In genomic region chr9:106457163-106457559, GRCm38 (mm10) we compare ENCODE assay signal across 8 mouse cellular contexts. TPM values are rescaled to one million over a fixed set of nuclear protein-coding genes. Genes with fewer than 3 reads are reported as not detected.
A peak's percentile ranks its signal among the peaks of the same experiment; 100 is the strongest.
DNase-seq lines count a peak whose midpoint lies in the region; ATAC-seq and TF ChIP-seq lines count a peak whose summit lies in the region.

No protein-coding gene starts in this region.

- no peak for ATAC-seq in hindbrain, postnatal 0 days
- ATAC-seq in neural tube, embryonic 14.5 days (ENCODE audit: low read depth): no peak

- H3K9ac ChIP-seq in hindbrain, postnatal 0 days (replicated peaks; ENCODE audit: low read length): peak overlapping the region; percentile 42
- peak overlapping the region; percentile 92 for H3K9ac ChIP-seq in neural tube, embryonic 14.5 days (replicated peaks; ENCODE audit: low read depth, low read length)

- H3K9me3 ChIP-seq in hindbrain, postnatal 0 days (ENCODE audit: low read length): no peaks in the 10 kb centered on the region
- no peaks in the 10 kb centered on the region for H3K9me3 ChIP-seq in neural tube, embryonic 14.5 days (ENCODE audit: control insufficient read depth, low read length)

- H3K36me3 ChIP-seq in hindbrain, postnatal 0 days (ENCODE audit: insufficient read depth, low read length): peaks cover 10% of the 10 kb centered on the region
- H3K36me3 ChIP-seq in neural tube, embryonic 14.5 days (ENCODE audit: control insufficient read depth, insufficient read depth, low read length): peaks cover 21% of the 10 kb centered on the region

- TF ChIP-seq CTCF in cerebellum, adult 2 months (IDR thresholded peaks at IDR 0.05; ENCODE audit: borderline replicate concordance, insufficient read depth, low read depth, low read length): no peak
- no peak for TF ChIP-seq CTCF in layer of hippocampus, adult 2 months (conservative IDR thresholded peaks at IDR 0.05)
- TF ChIP-seq CTCF in hindbrain, postnatal 0 days (IDR thresholded peaks at IDR 0.05; ENCODE audit: low read depth): no peak

- H3K27ac ChIP-seq in cerebellum, adult 2 months (ENCODE audit: insufficient read depth, low read length): 0 out of 2 replicates have a peak overlapping the region, but pooled peaks have one; percentile 29
- peak overlapping the region; percentile 93; the same call in 1 of the 2 replicates for H3K27ac ChIP-seq in layer of hippocampus, adult 2 months
- peak overlapping the region; percentile 65 for H3K27ac ChIP-seq in hindbrain, postnatal 0 days
- H3K27ac ChIP-seq in neural tube, embryonic 14.5 days (ENCODE audit: low read depth, low read length): peak overlapping the region; percentile 34

- no peaks in the 10 kb centered on the region for H3K27me3 ChIP-seq in cerebellum, adult 2 months (ENCODE audit: control insufficient read depth, insufficient read depth, low read length)
- no peaks in the 10 kb centered on the region for H3K27me3 ChIP-seq in hindbrain, postnatal 0 days (ENCODE audit: insufficient read depth, low read length)
- H3K27me3 ChIP-seq in neural tube, embryonic 14.5 days (ENCODE audit: control insufficient read depth, insufficient read depth, low read length): no peaks in the 10 kb centered on the region

- peak overlapping the region; percentile 92 for H3K4me2 ChIP-seq in hindbrain, postnatal 0 days (ENCODE audit: low read depth, low read length)
- H3K4me2 ChIP-seq in neural tube, embryonic 14.5 days (ENCODE audit: low read depth, low read length): peak overlapping the region; percentile 91

- TF ChIP-seq POLR2A in cerebellum, adult 2 months (IDR thresholded peaks at IDR 0.05; ENCODE audit: borderline replicate concordance, insufficient read depth, low read length): no peak

- WGBS in cerebellum, adult 2 months: 22% methylated on average over 9 of the region's 9 CpGs
- WGBS in hindbrain, postnatal 0 days: 34% methylated on average over 9 of the region's 9 CpGs
- 29% methylated on average over 9 of the region's 9 CpGs for WGBS in neural tube, embryonic 14.5 days

- no peak overlapping the region for H3K4me3 ChIP-seq in cerebellum, adult 2 months (replicated peaks; ENCODE audit: insufficient read depth, low read depth, low read length)
- H3K4me3 ChIP-seq in layer of hippocampus, adult 2 months: no peak overlapping the region
- H3K4me3 ChIP-seq in hindbrain, postnatal 0 days (ENCODE audit: low read length): no peak overlapping the region
- peak overlapping the region; percentile 23 for H3K4me3 ChIP-seq in neural tube, embryonic 14.5 days (ENCODE audit: low read depth, low read length)

- no peak for DNase-seq in cerebellum, adult 2 months
- no peak for DNase-seq in cerebellum, adult 11 months
- no peak for DNase-seq in layer of hippocampus, adult 2 months (ENCODE audit: low spot score in 2 of 2)
- no peak for DNase-seq in layer of hippocampus, adult 11-12 months (ENCODE audit: low spot score)
- DNase-seq in hindbrain, postnatal 0 days (ENCODE audit: low spot score): peak; percentile 42
- DNase-seq in spleen, postnatal 36 days (ENCODE audit: low spot score in 2 of 2): no peak
- DNase-seq in frontal cortex, postnatal 36 days (ENCODE audit: low spot score in 2 of 2): no peak

- H3K4me1 ChIP-seq in cerebellum, adult 2 months (ENCODE audit: control insufficient read depth, insufficient read depth, low read length): peaks cover 41% of the 10 kb centered on the region
- H3K4me1 ChIP-seq in hindbrain, postnatal 0 days (ENCODE audit: insufficient read depth, low read length): peaks cover 35% of the 10 kb centered on the region
- H3K4me1 ChIP-seq in neural tube, embryonic 14.5 days (ENCODE audit: control insufficient read depth, insufficient read depth, low read length): peaks cover 45% of the 10 kb centered on the region

RNA-seq across cellular contexts. Expression of gene Pcbp4, which starts 4.1 kb away (rescaled TPM):
- 515 and 572 TPM in 2 replicates for polyA plus RNA-seq in cerebellum, adult 2 months (2012; rRNA removed)
- 100 to 1,000 TPM; 187 to 205 TPM for total RNA-seq in layer of hippocampus, adult 2 months (2021)
- 623 and 719 TPM in 2 replicates for total RNA-seq in hindbrain, postnatal 0 days (2014; rRNA removed)
- polyA plus RNA-seq in hindbrain, postnatal 0 days (2015; fragmentation: Nextera tagmentation; extraction: Ambion mirVana): 214 and 228 TPM in 2 replicates
- polyA plus RNA-seq in neural tube, embryonic 14.5 days (2014; fragmentation: Nextera tagmentation; extraction: Ambion mirVana): 166 and 182 TPM in 2 replicates

RNA-seq across cellular contexts. Expression of gene Gpr62, which starts 8.6 kb away (rescaled TPM):
- 27.9 and 30.7 TPM in 2 replicates for polyA plus RNA-seq in cerebellum, adult 2 months (2012; rRNA removed)
- total RNA-seq in layer of hippocampus, adult 2 months (2021): 10 to 100 TPM; 11.6 to 12.4 TPM
- 1.9 and 3.1 TPM in 2 replicates for total RNA-seq in hindbrain, postnatal 0 days (2014; rRNA removed)
- 3.2 TPM in 2 replicates for polyA plus RNA-seq in hindbrain, postnatal 0 days (2015; fragmentation: Nextera tagmentation; extraction: Ambion mirVana)
- polyA plus RNA-seq in neural tube, embryonic 14.5 days (2014; fragmentation: Nextera tagmentation; extraction: Ambion mirVana): 1.5 and 1.7 TPM in 2 replicates

RNA-seq across cellular contexts. Expression of gene Abhd14a, which starts 9.7 kb away (rescaled TPM):
- polyA plus RNA-seq in cerebellum, adult 2 months (2012; rRNA removed): 49.7 and 51.5 TPM in 2 replicates
- total RNA-seq in layer of hippocampus, adult 2 months (2021): 10 to 100 TPM; 39.0 to 39.4 TPM
- total RNA-seq in hindbrain, postnatal 0 days (2014; rRNA removed): 59.6 and 62.1 TPM in 2 replicates
- 66.8 and 69.2 TPM in 2 replicates for polyA plus RNA-seq in hindbrain, postnatal 0 days (2015; fragmentation: Nextera tagmentation; extraction: Ambion mirVana)
- polyA plus RNA-seq in neural tube, embryonic 14.5 days (2014; fragmentation: Nextera tagmentation; extraction: Ambion mirVana): 59.5 and 66.9 TPM in 2 replicates

RNA-seq across cellular contexts. Expression of gene Abhd14b, which starts 9.9 kb away (rescaled TPM):
- 59.7 and 68.5 TPM in 2 replicates for polyA plus RNA-seq in cerebellum, adult 2 months (2012; rRNA removed)
- 10 to 100 TPM; 13.9 to 17.0 TPM for total RNA-seq in layer of hippocampus, adult 2 months (2021)
- 20.6 and 26.8 TPM in 2 replicates for total RNA-seq in hindbrain, postnatal 0 days (2014; rRNA removed)
- polyA plus RNA-seq in hindbrain, postnatal 0 days (2015; fragmentation: Nextera tagmentation; extraction: Ambion mirVana): 12.4 and 16.8 TPM in 2 replicates
- 8.6 TPM in 2 replicates for polyA plus RNA-seq in neural tube, embryonic 14.5 days (2014; fragmentation: Nextera tagmentation; extraction: Ambion mirVana)

RNA-seq across cellular contexts. Expression of gene Rrp9, which starts 18.6 kb away (rescaled TPM):
- 42.5 and 43.7 TPM in 2 replicates for polyA plus RNA-seq in cerebellum, adult 2 months (2012; rRNA removed)
- 10 to 100 TPM; 35.4 to 36.6 TPM for total RNA-seq in layer of hippocampus, adult 2 months (2021)
- total RNA-seq in hindbrain, postnatal 0 days (2014; rRNA removed): 46.2 and 47.2 TPM in 2 replicates
- polyA plus RNA-seq in hindbrain, postnatal 0 days (2015; fragmentation: Nextera tagmentation; extraction: Ambion mirVana): 38.3 and 39.0 TPM in 2 replicates
- 36.1 and 36.2 TPM in 2 replicates for polyA plus RNA-seq in neural tube, embryonic 14.5 days (2014; fragmentation: Nextera tagmentation; extraction: Ambion mirVana)

Comparison
In these comparisons a context has a peak if more than half of its experiments do, and no peak if none do; other contexts are left out.
1. H3K27ac ChIP-seq: peak in every context shown above with its lines; median percentile 93 in layer of hippocampus, adult 2 months; 65 in hindbrain, postnatal 0 days; 34 in neural tube, embryonic 14.5 days; 29 in cerebellum, adult 2 months.